Mouse (Mus musculus): ENCODE data around the gene Myzap. TPM values are rescaled to one million over a fixed set of nuclear protein-coding genes. Genes with fewer than 3 reads are reported as not detected.

The Myzap gene
- polyA plus RNA-seq, 1 experiment from 2014 or later, result 5.1 TPM

DNA sequence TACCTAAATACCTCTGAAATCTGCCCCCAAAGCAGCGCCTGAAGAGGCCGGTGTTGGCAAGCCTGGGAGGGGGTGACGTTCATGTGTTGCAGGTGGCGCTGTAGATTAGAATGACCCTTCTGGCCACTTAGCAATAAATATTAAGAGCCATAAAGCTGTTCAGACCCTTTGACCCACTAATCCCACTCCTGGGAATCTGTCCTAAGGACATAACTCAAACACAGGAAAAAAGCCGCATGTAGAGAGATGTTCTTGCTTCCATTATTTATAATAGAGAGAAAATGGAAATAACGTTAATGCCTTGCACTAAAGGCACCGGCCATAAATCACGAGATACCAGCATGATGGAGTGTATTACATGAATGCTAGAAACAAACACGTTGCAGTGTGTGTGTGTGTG lies 64.7 kb downstream of the Myzap start:
- 82% methylated on average over 9 of the region's 9 CpGs for WGBS
- no peak overlapping the region for H3K4me3 ChIP-seq
- no peak for DNase-seq (ENCODE audit: low spot score)
- no peaks in the 10 kb centered on the region for H3K36me3 ChIP-seq
- no peak overlapping the region for H3K27ac ChIP-seq (replicated peaks)
- H3K4me1 ChIP-seq, result no peaks in the 10 kb centered on the region
- no peaks in the 10 kb centered on the region for H3K27me3 ChIP-seq (ENCODE audit: low read depth, poor library complexity, severe bottlenecking)
- H3K9me3 ChIP-seq (replicated peaks), result no peaks in the 10 kb centered on the region; the same call in 1 of the 2 replicates

DNA sequence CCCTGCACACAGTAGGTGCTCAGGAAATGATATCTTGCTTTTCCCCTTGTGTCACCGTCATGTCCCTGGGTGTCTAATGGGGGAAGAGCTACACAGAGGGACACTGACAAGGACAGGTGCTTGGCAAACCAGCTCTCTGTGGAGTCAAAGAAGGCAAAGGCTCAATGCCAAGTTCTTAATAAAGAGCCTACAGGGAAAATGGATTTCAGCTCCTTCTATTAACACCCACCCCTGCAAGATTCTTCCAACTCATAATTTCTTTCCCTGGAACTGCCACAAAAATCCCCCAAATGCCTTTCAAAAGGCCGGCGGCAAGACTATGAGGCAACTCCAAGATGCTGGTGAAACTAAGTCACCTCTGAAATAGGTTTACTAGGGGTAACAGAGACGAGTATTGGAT lies 68.3 kb downstream of the Myzap start:
- Histone ChIP-seq H3K4me1 (no peaks in the 10 kb centered on the region), H3K4me3 (no peak overlapping the region), H3K27me3 (ENCODE audit: low read depth, poor library complexity, severe bottlenecking) (no peaks in the 10 kb centered on the region), H3K9me3 (replicated peaks) (no peaks in the 10 kb centered on the region), H3K27ac (replicated peaks) (no peak overlapping the region), H3K36me3 (no peaks in the 10 kb centered on the region)
- DNase-seq (ENCODE audit: low spot score), result no peak
- WGBS, result 92% methylated on average over 4 of the region's 4 CpGs

GRCm38 (mm10) chr9:71519836-71520235 lies 72.3 kb downstream of the Myzap start:
- Histone ChIP-seq H3K27ac (replicated peaks) (no peak overlapping the region), H3K4me1 (no peaks in the 10 kb centered on the region), H3K36me3 (no peaks in the 10 kb centered on the region), H3K9me3 (replicated peaks) (no peaks in the 10 kb centered on the region), H3K27me3 (ENCODE audit: low read depth, poor library complexity, severe bottlenecking) (no peaks in the 10 kb centered on the region), H3K4me3 (no peak overlapping the region)
- no peak for DNase-seq (ENCODE audit: low spot score)
- WGBS, result 77% methylated on average over 3 of the region's 3 CpGs

GRCm38 (mm10) chr9:71517487-71517886 lies 74.7 kb downstream of the Myzap start:
- Histone ChIP-seq H3K9me3 (replicated peaks) (no peaks in the 10 kb centered on the region), H3K4me1 (no peaks in the 10 kb centered on the region), H3K27ac (replicated peaks) (no peak overlapping the region), H3K27me3 (ENCODE audit: low read depth, poor library complexity, severe bottlenecking) (no peaks in the 10 kb centered on the region), H3K4me3 (no peak overlapping the region), H3K36me3 (no peaks in the 10 kb centered on the region)
- 88% methylated on average over 4 of the region's 4 CpGs for WGBS
- DNase-seq (ENCODE audit: low spot score), result no peak

GRCm38 (mm10) chr9:71515862-71516261 lies 76.3 kb downstream of the Myzap start:
- no peak for DNase-seq (ENCODE audit: low spot score)
- Histone ChIP-seq H3K9me3 (replicated peaks) (no peaks in the 10 kb centered on the region), H3K4me3 (no peak overlapping the region), H3K36me3 (no peaks in the 10 kb centered on the region), H3K27ac (replicated peaks) (no peak overlapping the region), H3K4me1 (no peaks in the 10 kb centered on the region), H3K27me3 (ENCODE audit: low read depth, poor library complexity, severe bottlenecking) (no peaks in the 10 kb centered on the region)
- WGBS, result 89% methylated on average over 4 of the region's 4 CpGs

DNA sequence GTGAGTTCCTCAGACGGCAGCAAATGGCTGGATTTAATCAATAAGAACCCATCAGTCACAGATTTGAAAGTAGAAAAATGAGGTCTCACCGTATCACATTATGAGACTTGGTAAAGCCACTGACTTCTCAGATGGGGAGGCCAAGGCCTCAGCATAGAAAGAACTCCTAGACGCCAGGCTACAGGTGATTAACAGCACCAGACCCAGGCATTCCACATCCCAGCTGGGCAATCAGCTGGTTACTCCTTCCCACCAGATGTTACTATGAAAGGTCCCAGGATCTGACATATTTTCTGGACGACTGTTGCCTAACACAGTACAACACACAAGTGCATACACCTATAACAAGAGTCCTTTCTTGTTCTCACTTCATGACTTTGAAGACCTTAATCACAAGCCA lies 78.6 kb downstream of the Myzap start:
- H3K4me1 ChIP-seq, result no peaks in the 10 kb centered on the region
- no peak overlapping the region for H3K27ac ChIP-seq (replicated peaks)
- no peak for DNase-seq (ENCODE audit: low spot score)
- WGBS, result 88% methylated on average over 4 of the region's 4 CpGs
- H3K27me3 ChIP-seq (ENCODE audit: low read depth, poor library complexity, severe bottlenecking), result no peaks in the 10 kb centered on the region
- no peaks in the 10 kb centered on the region for H3K36me3 ChIP-seq
- H3K4me3 ChIP-seq, result no peak overlapping the region
- no peaks in the 10 kb centered on the region for H3K9me3 ChIP-seq (replicated peaks)

- no peak overlapping the region for H3K27ac ChIP-seq (replicated peaks)
- H3K4me3 ChIP-seq, result no peak overlapping the region
- H3K4me1 ChIP-seq, result no peaks in the 10 kb centered on the region
- no peaks in the 10 kb centered on the region for H3K9me3 ChIP-seq (replicated peaks)
- no peaks in the 10 kb centered on the region for H3K27me3 ChIP-seq (ENCODE audit: low read depth, poor library complexity, severe bottlenecking)
- DNase-seq (ENCODE audit: low spot score), result no peak
- WGBS, result 91% methylated on average over 10 of the region's 10 CpGs
- no peaks in the 10 kb centered on the region for H3K36me3 ChIP-seq
Measured at GRCm38 (mm10) chr9:71512899-71513298, 79.3 kb downstream of the Myzap start.

DNA sequence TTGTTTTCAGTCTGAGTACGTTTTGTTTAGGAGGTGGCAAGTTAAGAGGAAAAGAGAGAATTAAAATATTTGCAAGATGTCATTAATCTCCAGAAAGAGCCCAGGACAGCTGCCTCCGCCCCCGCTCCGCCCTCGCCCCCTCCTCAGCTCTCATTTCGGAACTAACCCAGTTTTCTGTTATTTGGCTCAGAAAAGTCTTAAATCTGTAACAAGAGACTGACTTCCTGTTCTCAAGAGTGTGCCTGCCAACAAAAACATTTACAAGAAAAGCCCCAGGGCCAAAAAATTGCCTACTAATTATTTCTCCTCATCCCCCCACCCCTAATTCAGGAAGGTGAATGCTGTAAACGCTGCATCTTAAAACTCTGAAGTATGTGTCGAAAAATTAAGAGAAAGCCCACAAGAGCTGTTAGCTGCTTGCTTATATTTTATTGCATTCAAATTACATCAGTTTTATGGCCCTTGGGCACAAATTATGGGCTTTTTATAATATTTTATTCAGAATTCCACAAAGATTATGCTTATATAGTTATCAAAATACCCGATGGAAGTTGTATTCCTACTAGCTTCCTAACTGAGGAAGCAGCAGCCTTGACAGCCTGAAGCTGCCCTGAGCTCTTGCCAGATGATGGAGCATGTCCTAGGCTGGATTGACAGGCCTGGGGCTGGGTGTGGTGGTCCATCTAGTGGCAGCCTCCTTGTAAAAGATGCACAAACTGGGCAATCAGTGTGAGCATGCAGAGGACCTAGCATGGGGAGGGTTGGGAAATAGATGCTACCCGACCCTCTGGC lies 93.6 kb downstream of the Myzap start:
- Histone ChIP-seq H3K27me3 (ENCODE audit: low read depth, poor library complexity, severe bottlenecking) (no peaks in the 10 kb centered on the region), H3K36me3 (no peaks in the 10 kb centered on the region), H3K9me3 (replicated peaks) (no peaks in the 10 kb centered on the region), H3K4me1 (peaks cover 20% of the 10 kb centered on the region), H3K27ac (replicated peaks) (no peak overlapping the region), H3K4me3 (no peak overlapping the region)
- WGBS, result 81% methylated on average over 10 of the region's 10 CpGs
- DNase-seq (ENCODE audit: low spot score), result no peak

DNA sequence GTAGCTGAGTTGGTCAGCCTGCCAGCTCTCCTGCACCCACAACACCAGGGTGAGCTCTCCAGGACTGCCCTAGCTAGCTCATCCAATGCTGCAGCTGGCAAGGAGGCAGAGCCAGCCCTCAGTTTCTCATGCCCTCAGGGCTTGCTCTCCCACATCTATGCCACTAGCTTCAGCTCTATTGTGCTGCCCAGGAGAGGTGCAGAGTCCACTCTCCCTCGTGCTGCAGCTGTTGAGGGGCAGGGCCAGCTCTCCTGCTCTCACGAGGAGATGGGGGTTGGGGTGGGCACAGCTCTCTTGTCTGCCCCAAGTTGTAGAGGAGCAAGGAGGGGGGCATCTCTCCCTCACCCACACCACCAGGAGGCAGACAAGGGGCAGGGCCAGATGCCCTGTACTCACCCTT lies 95.5 kb downstream of the Myzap start:
- H3K9me3 ChIP-seq (replicated peaks), result no peaks in the 10 kb centered on the region
- no peaks in the 10 kb centered on the region for H3K36me3 ChIP-seq
- 0 out of 2 replicates have a peak overlapping the region, but pooled peaks have one; percentile 23 for H3K27ac ChIP-seq (replicated peaks)
- 46% methylated on average over 2 of the region's 2 CpGs for WGBS
- H3K27me3 ChIP-seq (ENCODE audit: low read depth, poor library complexity, severe bottlenecking), result no peaks in the 10 kb centered on the region
- peaks cover 25% of the 10 kb centered on the region for H3K4me1 ChIP-seq
- H3K4me3 ChIP-seq, result no peak overlapping the region
- no peak for DNase-seq (ENCODE audit: low spot score)

DNA sequence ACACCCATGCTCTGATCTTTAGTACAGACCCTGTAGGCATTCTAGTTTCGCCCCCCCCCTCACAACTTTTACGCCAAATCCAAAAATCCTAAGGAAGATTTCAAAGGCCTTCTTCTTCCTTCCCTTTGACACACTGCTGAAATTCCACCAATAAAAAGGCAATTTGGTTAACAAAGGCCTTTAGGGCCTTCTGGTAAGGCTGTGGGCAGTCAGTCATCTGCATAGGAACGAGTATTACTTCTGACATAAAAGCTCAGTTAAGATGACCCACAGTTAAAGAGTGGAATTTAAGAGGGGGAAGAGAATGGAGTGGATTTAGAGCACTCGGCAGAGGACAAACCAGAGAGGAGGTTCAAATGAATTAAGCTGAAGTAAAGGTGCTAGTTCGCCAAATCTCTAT lies 98.4 kb downstream of the Myzap start:
- 66% methylated on average over 5 of the region's 5 CpGs for WGBS
- no peaks in the 10 kb centered on the region for H3K9me3 ChIP-seq (replicated peaks)
- H3K27ac ChIP-seq (replicated peaks), result peak overlapping the region; percentile 67
- H3K36me3 ChIP-seq, result no peaks in the 10 kb centered on the region
- DNase-seq (ENCODE audit: low spot score), result no peak
- H3K4me3 ChIP-seq, result no peak overlapping the region
- peaks cover 37% of the 10 kb centered on the region for H3K4me1 ChIP-seq
- H3K27me3 ChIP-seq (ENCODE audit: low read depth, poor library complexity, severe bottlenecking), result no peaks in the 10 kb centered on the region

- Histone ChIP-seq H3K27ac (replicated peaks) (peak overlapping the region; percentile 67), H3K4me3 (no peak overlapping the region), H3K36me3 (no peaks in the 10 kb centered on the region), H3K4me1 (peaks cover 37% of the 10 kb centered on the region), H3K9me3 (replicated peaks) (no peaks in the 10 kb centered on the region), H3K27me3 (ENCODE audit: low read depth, poor library complexity, severe bottlenecking) (no peaks in the 10 kb centered on the region)
- no peak for DNase-seq (ENCODE audit: low spot score)
- WGBS, result 82% methylated on average over 15 of the region's 15 CpGs
Measured at GRCm38 (mm10) chr9:71492296-71493025, 99.7 kb downstream of the Myzap start.

DNA sequence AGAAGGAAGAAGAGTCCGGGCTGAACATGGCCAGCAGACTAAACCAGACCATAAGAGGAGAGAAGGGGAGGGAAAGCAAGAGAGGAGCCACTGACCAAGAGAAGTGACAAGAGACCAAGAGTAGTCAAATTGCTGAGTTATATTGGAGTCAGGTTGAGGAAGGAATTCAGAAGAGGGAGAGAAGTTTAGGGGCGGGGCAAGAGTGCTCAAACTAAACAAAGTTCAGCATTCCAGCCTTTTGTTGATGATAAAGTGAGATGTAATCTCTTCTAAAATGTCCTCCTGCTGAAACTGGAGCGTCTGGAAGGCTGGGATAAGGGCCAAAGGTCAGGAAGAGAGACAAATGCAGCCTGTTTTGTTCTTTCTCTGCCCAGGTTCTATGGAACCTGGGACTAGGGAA lies 102.1 kb downstream of the Myzap start:
- Histone ChIP-seq H3K4me3 (no peak overlapping the region), H3K27ac (replicated peaks) (no peak overlapping the region; the same call in 1 of the 2 replicates), H3K4me1 (peaks cover 36% of the 10 kb centered on the region), H3K27me3 (ENCODE audit: low read depth, poor library complexity, severe bottlenecking) (no peaks in the 10 kb centered on the region), H3K9me3 (replicated peaks) (no peaks in the 10 kb centered on the region), H3K36me3 (no peaks in the 10 kb centered on the region)
- DNase-seq (ENCODE audit: low spot score), result no peak
- WGBS, result 47% methylated on average over 3 of the region's 3 CpGs

DNA sequence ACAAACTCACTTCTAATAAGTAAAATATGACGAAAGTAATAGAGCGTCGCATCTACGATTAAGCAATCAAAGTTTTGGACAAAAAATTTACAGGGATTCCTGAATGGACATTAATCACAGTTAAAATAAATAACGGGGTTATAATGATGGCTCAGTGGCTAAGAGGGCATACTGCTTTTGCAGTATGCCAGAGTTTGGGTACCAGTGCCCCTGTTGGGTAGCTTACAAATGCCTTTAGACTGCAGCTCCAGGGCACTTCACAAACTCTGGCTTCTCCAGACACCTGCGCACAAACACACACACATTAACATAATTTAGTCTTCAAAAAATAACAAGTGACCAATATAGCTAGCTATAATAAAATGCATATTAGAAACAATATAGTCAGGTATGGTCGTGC lies 106.0 kb downstream of the Myzap start:
- Histone ChIP-seq H3K4me1 (peaks cover 27% of the 10 kb centered on the region), H3K36me3 (peaks cover 26% of the 10 kb centered on the region), H3K27ac (replicated peaks) (peak overlapping the region; percentile 100), H3K4me3 (peak overlapping the region; percentile 98; the same call in 1 of the 2 replicates), H3K9me3 (replicated peaks) (no peaks in the 10 kb centered on the region), H3K27me3 (ENCODE audit: low read depth, poor library complexity, severe bottlenecking) (no peaks in the 10 kb centered on the region)
- 47% methylated on average over 7 of the region's 7 CpGs for WGBS
- DNase-seq (ENCODE audit: low spot score), result no peak

Data from midbrain, embryonic 10.5 days (tissue).